Mouse (Mus musculus): Measurements from ENCODE around the gene Foxp1. TPM values are rescaled to one million over a fixed set of nuclear protein-coding genes. Genes with fewer than 3 reads are reported as not detected.

Foxp1 gene
- total and polyA plus RNA-seq, 3 experiments = 16.1 to 42.0 TPM; not detected in 1

DNA sequence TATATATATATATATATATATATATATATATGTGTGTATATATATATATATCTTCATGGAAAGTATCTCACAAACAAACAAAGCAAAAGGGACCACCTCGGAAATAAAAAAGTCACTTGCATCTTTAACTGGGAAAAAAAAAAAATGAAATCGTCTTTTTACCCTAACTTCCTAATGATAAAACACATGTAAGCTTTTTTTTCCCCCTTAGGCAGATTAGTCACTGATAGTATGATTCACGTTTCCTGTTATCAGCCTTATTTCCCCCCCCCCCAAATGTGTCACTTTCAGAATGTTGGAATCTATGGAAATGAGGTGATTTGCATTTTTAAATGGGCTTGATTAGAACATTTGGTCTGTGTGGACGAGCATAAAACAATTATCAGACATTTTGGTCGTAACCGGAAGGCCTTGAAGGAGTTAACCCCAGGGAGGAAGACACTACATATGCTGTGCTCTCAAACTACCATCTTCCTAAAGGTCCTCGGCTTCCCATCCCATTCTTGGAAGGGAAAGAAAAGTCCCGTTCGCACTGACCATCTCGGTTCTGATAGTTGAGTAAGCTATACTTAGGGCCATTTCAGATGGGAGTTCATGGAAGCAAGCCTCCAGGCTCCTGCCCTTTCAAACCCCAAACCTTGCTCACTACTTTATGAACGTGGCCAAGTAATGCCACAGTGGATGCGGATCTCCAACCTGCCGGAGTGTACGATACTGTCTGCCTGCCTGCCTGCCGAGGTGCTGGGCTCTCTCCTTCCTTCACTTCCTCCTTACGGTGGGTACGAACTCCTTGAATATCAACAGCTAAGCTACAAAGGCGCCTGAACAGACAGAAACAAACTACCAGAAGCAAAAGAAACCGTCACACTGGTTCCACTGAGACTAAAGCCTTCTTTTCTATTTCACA is 495.6 kb downstream of the Foxp1 start:
- Histone ChIP-seq H3K4me1 (ENCODE audit: control insufficient read depth in 1 of 2, insufficient read depth in 2 of 2, low read length in 2 of 2) (peaks cover 0 to 10% of the 10 kb centered on the region in 2 experiments), H3K36me3 (ENCODE audit: control insufficient read depth in 1 of 2, insufficient read depth in 2 of 2, low read length in 2 of 2) (peaks cover 0 to 20% of the 10 kb centered on the region in 2 experiments; a peak in 2 of 4 replicates), H3K9me3 (replicated peaks; ENCODE audit: insufficient read depth, low read length) (no peaks in the 10 kb centered on the region), H3K27ac (ENCODE audit: control insufficient read depth, low read depth, low read length) (peak overlapping the region; percentile 70), H3K9ac (ENCODE audit: control insufficient read depth, low read depth, low read length, poor library complexity, severe bottlenecking) (peak overlapping the region; percentile 93), H3K79me2 (ENCODE audit: control insufficient read depth, insufficient read depth, low read length, poor library complexity) (peaks cover 17% of the 10 kb centered on the region), H3K4me3 (ENCODE audit: control insufficient read depth in 1 of 2, insufficient read depth in 1 of 2, low read depth in 2 of 2, low read length in 2 of 2) (peak overlapping the region; percentile 70 to 79), H3K27me3 (ENCODE audit: control insufficient read depth in 1 of 2, insufficient read depth in 2 of 2, low read length in 2 of 2) (no peaks in the 10 kb centered on the region)
- peak; percentile 77 for DNase-seq (ENCODE audit: low read depth, low spot score)
- TF ChIP-seq ZMIZ1 (IDR thresholded peaks at IDR 0.05; ENCODE audit: low read depth, low read length) (no peak), GATA1 (IDR thresholded peaks at IDR 0.05; ENCODE audit: low read depth, low read length) (peak; percentile 54; the same call in 1 of the 2 replicates), CHD2 (IDR thresholded peaks at IDR 0.05; ENCODE audit: low read length) (no peak), RCOR1 (IDR thresholded peaks at IDR 0.05; ENCODE audit: low read depth, low read length) (peak; percentile 47; the same call in 1 of the 2 replicates), MEF2A (IDR thresholded peaks at IDR 0.05; ENCODE audit: extremely low read depth, insufficient replicate concordance, low read depth, low read length, poor library complexity, severe bottlenecking) (no peak), ETS1 (IDR thresholded peaks at IDR 0.05; ENCODE audit: low read depth, low read length) (peak; percentile 68), CTCF (IDR thresholded peaks at IDR 0.05 in 2 of 3, conservative IDR thresholded peaks at IDR 0.05 in 1 of 3; ENCODE audit: control insufficient read depth in 1 of 3, insufficient read depth in 1 of 3, low read depth in 2 of 3, low read length in 3 of 3, poor library complexity in 1 of 3, severe bottlenecking in 1 of 3) (no peak), TBP (IDR thresholded peaks at IDR 0.05; ENCODE audit: low read depth, low read length) (0 out of 2 replicates have a peak, but pooled peaks have one; percentile 45), SIN3A (IDR thresholded peaks at IDR 0.05; ENCODE audit: low read length) (peak; percentile 49), MAX (IDR thresholded peaks at IDR 0.05; ENCODE audit: low read length) (no peak), ZNF384 (IDR thresholded peaks at IDR 0.05; ENCODE audit: low read depth, low read length) (peak; percentile 85), BHLHE40 (IDR thresholded peaks at IDR 0.05; ENCODE audit: borderline replicate concordance, low read depth, low read length) (0 out of 2 replicates have a peak, but pooled peaks have one; percentile 27), POLR2A (IDR thresholded peaks at IDR 0.05; ENCODE audit: control insufficient read depth in 1 of 2, insufficient read depth in 1 of 2, low read depth in 1 of 2, low read length in 2 of 2, poor library complexity in 1 of 2) (0 out of 4 replicates have a peak, but pooled peaks of 1 of the 2 experiments have one; percentile 24), MYC (IDR thresholded peaks at IDR 0.05; ENCODE audit: low read depth, low read length) (peak; percentile 50; the same call in 1 of the 2 replicates), UBTF (IDR thresholded peaks at IDR 0.05; ENCODE audit: borderline replicate concordance, insufficient read depth, low read depth, low read length) (0 out of 2 replicates have a peak, but pooled peaks have one; percentile 69), EP300 (IDR thresholded peaks at IDR 0.05; ENCODE audit: low read depth in 1 of 2, low read length in 2 of 2) (peak; percentile 12 to 55; a peak in 3 of 4 replicates)

DNA sequence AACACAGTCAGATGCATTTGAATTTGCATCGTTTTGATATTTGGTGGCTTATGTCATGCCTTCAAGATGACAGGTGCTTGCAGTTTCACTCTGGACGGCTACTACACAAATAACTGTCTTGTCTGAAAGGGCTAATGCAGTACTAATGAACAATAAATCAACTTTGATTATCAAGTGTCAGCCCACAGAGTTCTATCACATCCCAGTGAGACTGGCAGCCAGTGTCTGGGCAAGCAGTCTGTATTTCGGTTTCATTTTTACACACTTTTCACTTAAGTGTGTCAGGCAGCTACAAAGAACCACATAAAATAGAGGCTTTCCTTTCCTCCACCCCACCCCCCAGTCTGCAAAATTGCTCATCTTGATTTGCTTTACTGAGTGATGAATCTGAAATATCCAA is 496.5 kb downstream of the Foxp1 start:
- no peak for TF ChIP-seq GATA1 (IDR thresholded peaks at IDR 0.05; ENCODE audit: low read depth, low read length)
- TF ChIP-seq CHD2 (IDR thresholded peaks at IDR 0.05; ENCODE audit: low read length) = no peak
- no peak for TF ChIP-seq ZMIZ1 (IDR thresholded peaks at IDR 0.05; ENCODE audit: low read depth, low read length)
- no peak for TF ChIP-seq MEF2A (IDR thresholded peaks at IDR 0.05; ENCODE audit: extremely low read depth, insufficient replicate concordance, low read depth, low read length, poor library complexity, severe bottlenecking)
- Histone ChIP-seq H3K27me3 (ENCODE audit: control insufficient read depth in 1 of 2, insufficient read depth in 2 of 2, low read length in 2 of 2) (no peaks in the 10 kb centered on the region), H3K36me3 (ENCODE audit: control insufficient read depth in 1 of 2, insufficient read depth in 2 of 2, low read length in 2 of 2) (peaks cover 0 to 22% of the 10 kb centered on the region in 2 experiments; a peak in 2 of 4 replicates), H3K9me3 (replicated peaks; ENCODE audit: insufficient read depth, low read length) (no peaks in the 10 kb centered on the region), H3K27ac (ENCODE audit: control insufficient read depth, low read depth, low read length) (no peak overlapping the region), H3K79me2 (ENCODE audit: control insufficient read depth, insufficient read depth, low read length, poor library complexity) (peaks cover 17% of the 10 kb centered on the region), H3K4me1 (ENCODE audit: control insufficient read depth in 1 of 2, insufficient read depth in 2 of 2, low read length in 2 of 2) (peaks cover 0 to 10% of the 10 kb centered on the region in 2 experiments), H3K4me3 (ENCODE audit: control insufficient read depth in 1 of 2, insufficient read depth in 1 of 2, low read depth in 2 of 2, low read length in 2 of 2) (peak overlapping the region; percentile 10 to 79; a peak in 3 of 4 replicates), H3K9ac (ENCODE audit: control insufficient read depth, low read depth, low read length, poor library complexity, severe bottlenecking) (no peak overlapping the region)
- no peak for DNase-seq (ENCODE audit: low read depth, low spot score)

All from MEL (cell line).